Mouse (Mus musculus): ENCODE data around the gene Zswim1. TPM values are rescaled to one million over a fixed set of nuclear protein-coding genes. Genes with fewer than 3 reads are reported as not detected.

The Zswim1 gene
- polyA plus RNA-seq, 1 experiment from 2014 or later, result 25.7 TPM

GRCm38 (mm10) chr2:164781876-164782275, 40.6 kb upstream of the Zswim1 start:
- Histone ChIP-seq H3K4me3 (replicated peaks; ENCODE audit: low read length) (no peak overlapping the region), H3K27ac (no peak overlapping the region), H3K9me3 (ENCODE audit: control insufficient read depth, low read length) (no peaks in the 10 kb centered on the region), H3K4me2 (replicated peaks) (no peak overlapping the region), H3K27me3 (ENCODE audit: control insufficient read depth, insufficient read depth, low read length) (no peaks in the 10 kb centered on the region), H3K36me3 (replicated peaks; ENCODE audit: control insufficient read depth, insufficient read depth) (no peaks in the 10 kb centered on the region), H3K9ac (no peak overlapping the region), H3K4me1 (replicated peaks; ENCODE audit: control insufficient read depth, insufficient read depth, low read length) (peaks cover 7% of the 10 kb centered on the region; the same call in 1 of the 2 replicates)
- DNase-seq (ENCODE audit: low spot score) (no peak), ATAC-seq (ENCODE audit: low FRiP score) (no peak)
- WGBS, result 79% methylated on average over 4 of the region's 4 CpGs

- ATAC-seq (ENCODE audit: low FRiP score), result no peak
- DNase-seq (ENCODE audit: low spot score), result no peak
These were observed 38.4 kb upstream of the Zswim1 start for GRCm38 (mm10) chr2:164783926-164784581.

GRCm38 (mm10) chr2:164784869-164785420, 37.5 kb upstream of the Zswim1 start:
- peak overlapping the region; percentile 62 for H3K4me3 ChIP-seq (replicated peaks; ENCODE audit: low read length)
- 19% methylated on average over 7 of the region's 7 CpGs for WGBS
- no peaks in the 10 kb centered on the region for H3K27me3 ChIP-seq (ENCODE audit: control insufficient read depth, insufficient read depth, low read length)
- H3K4me1 ChIP-seq (replicated peaks; ENCODE audit: control insufficient read depth, insufficient read depth, low read length), result peaks cover 7% of the 10 kb centered on the region; the same call in 1 of the 2 replicates
- H3K36me3 ChIP-seq (replicated peaks; ENCODE audit: control insufficient read depth, insufficient read depth), result peaks cover 11% of the 10 kb centered on the region; the same call in 1 of the 2 replicates
- peak overlapping the region; percentile 78 for H3K9ac ChIP-seq
- H3K27ac ChIP-seq, result 0 out of 2 replicates have a peak overlapping the region, but pooled peaks have one; percentile 44
- H3K9me3 ChIP-seq (ENCODE audit: control insufficient read depth, low read length), result no peaks in the 10 kb centered on the region
- DNase-seq (ENCODE audit: low spot score) (no peak), ATAC-seq (ENCODE audit: low FRiP score) (no peak)
- peak overlapping the region; percentile 89 for H3K4me2 ChIP-seq (replicated peaks)

More at GRCm38 (mm10) chr2:164783926-164784581, 38.4 kb upstream of the Zswim1 start:
- Histone ChIP-seq H3K4me2 (replicated peaks) (no peak overlapping the region), H3K27ac (no peak overlapping the region), H3K4me3 (replicated peaks; ENCODE audit: low read length) (no peak overlapping the region), H3K9ac (no peak overlapping the region), H3K36me3 (replicated peaks; ENCODE audit: control insufficient read depth, insufficient read depth) (peaks cover 4% of the 10 kb centered on the region; the same call in 1 of the 2 replicates), H3K9me3 (ENCODE audit: control insufficient read depth, low read length) (no peaks in the 10 kb centered on the region), H3K27me3 (ENCODE audit: control insufficient read depth, insufficient read depth, low read length) (no peaks in the 10 kb centered on the region), H3K4me1 (replicated peaks; ENCODE audit: control insufficient read depth, insufficient read depth, low read length) (peaks cover 7% of the 10 kb centered on the region; the same call in 1 of the 2 replicates)
- 81% methylated on average over 7 of the region's 7 CpGs for WGBS

- WGBS, result under 1% methylated on average over 60 of the region's 89 CpGs
- H3K4me1 ChIP-seq (replicated peaks; ENCODE audit: control insufficient read depth, insufficient read depth, low read length), result peaks cover 7% of the 10 kb centered on the region; the same call in 1 of the 2 replicates
These were observed 36.8 kb upstream of the Zswim1 start, which contains the start of gene Snx21 for GRCm38 (mm10) chr2:164785481-164786387. TSS of gene Snx21 (plus strand) at chr2:164785823.

GRCm38 (mm10) chr2:164786388-164786885, 36.0 kb upstream of the Zswim1 start:
- Histone ChIP-seq H3K27me3 (ENCODE audit: control insufficient read depth, insufficient read depth, low read length) (no peaks in the 10 kb centered on the region), H3K4me1 (replicated peaks; ENCODE audit: control insufficient read depth, insufficient read depth, low read length) (peaks cover 7% of the 10 kb centered on the region; the same call in 1 of the 2 replicates), H3K9ac (peak overlapping the region; percentile 78), H3K4me3 (replicated peaks; ENCODE audit: low read length) (peak overlapping the region; percentile 62), H3K9me3 (ENCODE audit: control insufficient read depth, low read length) (no peaks in the 10 kb centered on the region), H3K27ac (no peak overlapping the region), H3K36me3 (replicated peaks; ENCODE audit: control insufficient read depth, insufficient read depth) (peaks cover 24% of the 10 kb centered on the region), H3K4me2 (replicated peaks) (peak overlapping the region; percentile 89)
- ATAC-seq (ENCODE audit: low FRiP score) (no peak; the same call in 1 of the 2 replicates), DNase-seq (ENCODE audit: low spot score) (peak; percentile 52)
- 9% methylated on average over 15 of the region's 15 CpGs for WGBS

More at GRCm38 (mm10) chr2:164785481-164786387, 36.8 kb upstream of the Zswim1 start, which contains the start of gene Snx21:
- no peaks in the 10 kb centered on the region for H3K27me3 ChIP-seq (ENCODE audit: control insufficient read depth, insufficient read depth, low read length)
- H3K36me3 ChIP-seq (replicated peaks; ENCODE audit: control insufficient read depth, insufficient read depth), result peaks cover 17% of the 10 kb centered on the region
- peak within 1 kb of the TSS; percentile 44 for H3K27ac ChIP-seq
- H3K9ac ChIP-seq, result peak within 1 kb of the TSS; percentile 78
- H3K4me2 ChIP-seq (replicated peaks), result peak within 1 kb of the TSS; percentile 89
- DNase-seq (ENCODE audit: low spot score) (peak; percentile 77), ATAC-seq (ENCODE audit: low FRiP score) (peak; percentile 89)
- peak within 1 kb of the TSS; percentile 62 for H3K4me3 ChIP-seq (replicated peaks; ENCODE audit: low read length)
- H3K9me3 ChIP-seq (ENCODE audit: control insufficient read depth, low read length), result no peaks in the 10 kb centered on the region

- H3K4me3 ChIP-seq (replicated peaks; ENCODE audit: low read length), result peak overlapping the region; percentile 62
- no peak overlapping the region for H3K27ac ChIP-seq
- H3K36me3 ChIP-seq (replicated peaks; ENCODE audit: control insufficient read depth, insufficient read depth), result peaks cover 30% of the 10 kb centered on the region
- H3K4me1 ChIP-seq (replicated peaks; ENCODE audit: control insufficient read depth, insufficient read depth, low read length), result peaks cover 7% of the 10 kb centered on the region; the same call in 1 of the 2 replicates
- no peak overlapping the region for H3K9ac ChIP-seq
- DNase-seq (ENCODE audit: low spot score), result no peak
- no peaks in the 10 kb centered on the region for H3K27me3 ChIP-seq (ENCODE audit: control insufficient read depth, insufficient read depth, low read length)
- H3K9me3 ChIP-seq (ENCODE audit: control insufficient read depth, low read length), result no peaks in the 10 kb centered on the region
- ATAC-seq (ENCODE audit: low FRiP score), result no peak
- 82% methylated on average over 3 of the region's 3 CpGs for WGBS
- peak overlapping the region; percentile 89 for H3K4me2 ChIP-seq (replicated peaks)
These were observed 35.5 kb upstream of the Zswim1 start for GRCm38 (mm10) chr2:164787032-164787431.

- H3K4me2 ChIP-seq (replicated peaks), result no peak overlapping the region
- no peaks in the 10 kb centered on the region for H3K9me3 ChIP-seq (ENCODE audit: control insufficient read depth, low read length)
- ATAC-seq (ENCODE audit: low FRiP score), result no peak
- H3K9ac ChIP-seq, result no peak overlapping the region
- H3K36me3 ChIP-seq (replicated peaks; ENCODE audit: control insufficient read depth, insufficient read depth), result peaks cover 38% of the 10 kb centered on the region
- WGBS, result 86% methylated on average over 10 of the region's 10 CpGs
- H3K27ac ChIP-seq, result no peak overlapping the region
- DNase-seq (ENCODE audit: low spot score), result no peak
- H3K4me1 ChIP-seq (replicated peaks; ENCODE audit: control insufficient read depth, insufficient read depth, low read length), result peaks cover 7% of the 10 kb centered on the region; the same call in 1 of the 2 replicates
- no peaks in the 10 kb centered on the region for H3K27me3 ChIP-seq (ENCODE audit: control insufficient read depth, insufficient read depth, low read length)
- H3K4me3 ChIP-seq (replicated peaks; ENCODE audit: low read length), result no peak overlapping the region
These were observed 34.7 kb upstream of the Zswim1 start for GRCm38 (mm10) chr2:164787779-164788178.

GRCm38 (mm10) chr2:164788411-164788810, 34.1 kb upstream of the Zswim1 start:
- Histone ChIP-seq H3K4me2 (replicated peaks) (no peak overlapping the region), H3K4me1 (replicated peaks; ENCODE audit: control insufficient read depth, insufficient read depth, low read length) (peaks cover 7% of the 10 kb centered on the region; the same call in 1 of the 2 replicates), H3K27ac (no peak overlapping the region), H3K27me3 (ENCODE audit: control insufficient read depth, insufficient read depth, low read length) (no peaks in the 10 kb centered on the region), H3K9me3 (ENCODE audit: control insufficient read depth, low read length) (no peaks in the 10 kb centered on the region), H3K9ac (0 out of 2 replicates have a peak overlapping the region, but pooled peaks have one; percentile 16), H3K4me3 (replicated peaks; ENCODE audit: low read length) (no peak overlapping the region), H3K36me3 (replicated peaks; ENCODE audit: control insufficient read depth, insufficient read depth) (peaks cover 44% of the 10 kb centered on the region)
- ATAC-seq (ENCODE audit: low FRiP score) (no peak), DNase-seq (ENCODE audit: low spot score) (no peak)
- 78% methylated on average over 4 of the region's 4 CpGs for WGBS

All from hindbrain, embryonic 14.5 days (tissue).